Mouse (Mus musculus): Measurements from ENCODE around the gene Golim4. TPM values are rescaled to one million over a fixed set of nuclear protein-coding genes. Genes with fewer than 3 reads are reported as not detected.

Gene Golim4
- polyA plus RNA-seq, 1 experiment from 2014 or later = 66.0 TPM

DNA sequence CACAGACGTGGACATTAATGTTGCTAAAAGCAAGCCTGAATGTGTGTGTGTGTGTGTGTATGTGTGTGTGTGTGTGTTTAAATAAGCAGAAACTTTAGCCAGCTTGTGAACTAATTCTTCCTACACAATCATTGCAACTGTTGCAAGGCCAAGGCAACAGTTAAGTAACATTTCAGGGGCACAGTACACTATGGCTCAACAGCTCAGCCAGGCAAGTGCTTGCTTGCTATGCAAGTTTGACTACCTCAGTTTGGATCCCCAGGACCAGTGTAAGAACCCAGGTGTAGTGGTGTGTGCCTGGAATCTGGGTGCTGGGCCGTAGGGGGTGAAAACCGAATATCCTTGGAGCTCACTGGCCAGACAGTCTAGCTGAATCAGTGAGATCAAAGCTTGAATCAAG, 2.6 kb downstream of the Golim4 start:
- Histone ChIP-seq H3K27me3 (ENCODE audit: control insufficient read depth, insufficient read depth, low read length) (no peaks in the 10 kb centered on the region), H3K9me3 (ENCODE audit: control insufficient read depth, low read depth, low read length) (no peaks in the 10 kb centered on the region), H3K4me2 (replicated peaks; ENCODE audit: low read depth, low read length) (peak overlapping the region; percentile 87), H3K4me3 (ENCODE audit: low read depth, low read length) (peak overlapping the region; percentile 70), H3K36me3 (ENCODE audit: control insufficient read depth, insufficient read depth, low read length) (no peaks in the 10 kb centered on the region), H3K9ac (replicated peaks; ENCODE audit: low read depth, low read length) (no peak overlapping the region; the same call in 1 of the 2 replicates), H3K4me1 (ENCODE audit: control insufficient read depth, insufficient read depth, low read length) (peaks cover 22% of the 10 kb centered on the region), H3K27ac (ENCODE audit: low read length) (no peak overlapping the region)
- no peak for ATAC-seq (ENCODE audit: insufficient number of reproducible peaks, insufficient read depth, low FRiP score, low read depth)
- 58% methylated on average over 3 of the region's 3 CpGs for WGBS

DNA sequence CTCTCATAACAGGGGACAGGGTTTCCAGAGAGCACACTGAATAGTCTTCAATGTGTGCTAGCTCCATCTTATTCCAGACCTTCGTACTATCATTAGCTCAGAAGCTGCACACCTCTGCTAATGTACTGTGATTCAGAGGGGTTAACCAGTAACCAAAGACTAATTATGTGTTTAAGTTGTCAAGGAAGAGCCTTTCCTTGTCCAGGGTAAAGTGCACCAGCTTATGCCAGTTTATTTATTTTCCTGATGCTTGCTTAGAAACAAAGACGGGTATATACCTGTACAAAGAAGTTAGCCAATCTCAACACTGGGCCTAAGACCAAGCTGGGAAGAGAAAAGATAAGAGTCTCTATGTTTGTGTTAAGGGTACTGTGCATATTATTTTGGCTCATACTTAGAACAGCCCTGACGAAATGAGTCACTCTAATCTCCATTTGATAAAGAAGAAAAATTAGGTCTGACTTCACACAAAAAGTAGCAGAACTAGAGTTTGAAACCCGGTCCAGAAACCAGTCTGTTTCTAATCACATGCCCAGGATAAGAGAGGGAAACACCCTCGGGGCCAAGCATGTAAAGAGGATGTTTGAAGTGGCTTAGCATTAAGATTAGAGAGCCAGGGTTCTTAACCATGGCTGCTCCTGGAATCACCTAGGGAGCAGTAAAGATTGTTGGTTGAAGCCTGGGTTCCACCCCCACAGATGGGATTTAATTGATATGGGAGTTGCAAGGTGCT, 4.3 kb downstream of the Golim4 start:
- ATAC-seq (ENCODE audit: insufficient number of reproducible peaks, insufficient read depth, low FRiP score, low read depth) = peak; percentile 26
- Histone ChIP-seq H3K36me3 (ENCODE audit: control insufficient read depth, insufficient read depth, low read length) (no peaks in the 10 kb centered on the region), H3K9ac (replicated peaks; ENCODE audit: low read depth, low read length) (no peak overlapping the region), H3K9me3 (ENCODE audit: control insufficient read depth, low read depth, low read length) (no peaks in the 10 kb centered on the region), H3K27ac (ENCODE audit: low read length) (peak overlapping the region; percentile 48; the same call in 1 of the 2 replicates), H3K4me1 (ENCODE audit: control insufficient read depth, insufficient read depth, low read length) (peaks cover 22% of the 10 kb centered on the region), H3K27me3 (ENCODE audit: control insufficient read depth, insufficient read depth, low read length) (no peaks in the 10 kb centered on the region), H3K4me3 (ENCODE audit: low read depth, low read length) (no peak overlapping the region), H3K4me2 (replicated peaks; ENCODE audit: low read depth, low read length) (no peak overlapping the region)
- WGBS = 38% methylated on average over 5 of the region's 5 CpGs

DNA sequence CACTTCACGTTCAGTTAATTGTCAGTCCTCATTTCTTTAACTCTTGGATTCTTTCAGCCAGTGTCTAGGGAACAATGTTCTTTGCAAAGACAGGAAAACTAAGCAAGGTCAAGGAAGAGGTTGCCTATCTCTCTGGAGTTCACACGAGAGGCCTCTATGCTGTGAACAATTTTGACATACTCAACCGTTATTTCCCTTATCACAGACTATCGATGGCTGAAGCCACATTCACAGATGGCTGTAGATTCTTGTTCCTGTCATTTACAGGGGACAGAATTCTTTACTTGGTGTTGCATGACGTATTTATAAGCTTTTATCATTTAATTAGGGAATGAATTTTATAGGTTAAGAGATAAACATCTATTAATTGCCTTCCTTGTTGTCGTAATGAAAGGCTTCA, 5.9 kb downstream of the Golim4 start:
- no peak for ATAC-seq (ENCODE audit: insufficient number of reproducible peaks, insufficient read depth, low FRiP score, low read depth)
- no peak overlapping the region for H3K27ac ChIP-seq (ENCODE audit: low read length)

DNA sequence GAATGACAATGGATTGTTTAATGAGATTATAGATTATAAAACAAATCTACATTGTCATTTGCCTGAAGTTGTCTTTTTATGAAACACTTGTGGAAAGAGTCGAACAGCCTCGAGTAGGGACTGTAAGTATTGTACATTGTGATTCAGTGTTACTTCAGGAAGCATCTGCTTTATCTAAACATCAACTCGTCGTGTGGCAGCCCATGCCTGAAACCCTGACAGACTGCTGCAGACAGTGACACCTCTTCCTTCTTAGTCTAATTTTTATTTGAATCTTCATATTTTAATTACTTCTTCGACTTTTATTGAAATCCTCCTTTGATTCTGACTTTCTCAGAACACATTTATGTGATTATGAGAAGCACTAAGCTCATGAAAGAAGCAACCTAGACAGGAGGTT, 7.4 kb downstream of the Golim4 start:
- H3K4me3 ChIP-seq (ENCODE audit: low read depth, low read length) = no peak overlapping the region
- H3K4me2 ChIP-seq (replicated peaks; ENCODE audit: low read depth, low read length) = no peak overlapping the region
- H3K27ac ChIP-seq (ENCODE audit: low read length) = no peak overlapping the region
- ATAC-seq (ENCODE audit: insufficient number of reproducible peaks, insufficient read depth, low FRiP score, low read depth) = no peak
- H3K9me3 ChIP-seq (ENCODE audit: control insufficient read depth, low read depth, low read length) = no peaks in the 10 kb centered on the region
- H3K27me3 ChIP-seq (ENCODE audit: control insufficient read depth, insufficient read depth, low read length) = no peaks in the 10 kb centered on the region
- peaks cover 12% of the 10 kb centered on the region for H3K4me1 ChIP-seq (ENCODE audit: control insufficient read depth, insufficient read depth, low read length)
- no peak overlapping the region for H3K9ac ChIP-seq (replicated peaks; ENCODE audit: low read depth, low read length)
- WGBS = 55% methylated on average over 5 of the region's 5 CpGs
- H3K36me3 ChIP-seq (ENCODE audit: control insufficient read depth, insufficient read depth, low read length) = no peaks in the 10 kb centered on the region

More for the DNA sequence above, 5.9 kb downstream of the Golim4 start:
- Histone ChIP-seq H3K27me3 (ENCODE audit: control insufficient read depth, insufficient read depth, low read length) (no peaks in the 10 kb centered on the region), H3K9ac (replicated peaks; ENCODE audit: low read depth, low read length) (no peak overlapping the region), H3K4me1 (ENCODE audit: control insufficient read depth, insufficient read depth, low read length) (peaks cover 22% of the 10 kb centered on the region), H3K9me3 (ENCODE audit: control insufficient read depth, low read depth, low read length) (no peaks in the 10 kb centered on the region), H3K4me2 (replicated peaks; ENCODE audit: low read depth, low read length) (no peak overlapping the region), H3K4me3 (ENCODE audit: low read depth, low read length) (no peak overlapping the region), H3K36me3 (ENCODE audit: control insufficient read depth, insufficient read depth, low read length) (no peaks in the 10 kb centered on the region)
- whole genome bisulfite sequencing = 84% methylated on average over 6 of the region's 6 CpGs

DNA sequence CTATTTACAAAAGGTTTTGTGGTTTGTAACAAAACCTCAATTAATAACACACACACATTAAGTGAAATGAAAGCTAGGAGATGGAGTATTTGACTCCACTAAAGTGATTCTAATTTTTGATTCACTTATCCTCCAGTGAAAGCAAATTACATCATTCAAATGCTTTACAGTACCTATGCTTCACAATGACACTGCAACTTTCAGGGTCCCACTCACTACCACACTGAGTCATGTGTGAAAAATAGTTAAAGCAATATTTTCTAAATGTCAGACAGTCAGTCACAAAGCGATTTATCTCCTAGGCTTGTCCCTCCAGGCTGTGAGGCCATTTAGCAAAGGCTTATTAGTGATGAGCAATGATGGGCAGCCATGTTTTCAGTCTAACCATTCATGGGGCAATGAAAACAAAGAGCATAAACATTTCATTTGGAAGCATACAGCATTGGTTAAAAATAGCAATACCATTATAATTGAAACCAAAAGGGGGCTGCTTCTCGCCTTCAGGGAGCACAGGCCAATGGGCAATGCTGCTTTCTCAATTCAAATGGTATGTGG, 8.1 kb downstream of the Golim4 start:
- H3K27me3 ChIP-seq (ENCODE audit: control insufficient read depth, insufficient read depth, low read length) = no peaks in the 10 kb centered on the region
- 79% methylated on average over 2 of the region's 2 CpGs for WGBS
- no peak overlapping the region for H3K9ac ChIP-seq (replicated peaks; ENCODE audit: low read depth, low read length)
- H3K4me3 ChIP-seq (ENCODE audit: low read depth, low read length) = no peak overlapping the region
- no peaks in the 10 kb centered on the region for H3K36me3 ChIP-seq (ENCODE audit: control insufficient read depth, insufficient read depth, low read length)
- H3K4me2 ChIP-seq (replicated peaks; ENCODE audit: low read depth, low read length) = no peak overlapping the region
- no peak overlapping the region for H3K27ac ChIP-seq (ENCODE audit: low read length)
- no peaks in the 10 kb centered on the region for H3K9me3 ChIP-seq (ENCODE audit: control insufficient read depth, low read depth, low read length)
- peaks cover 8% of the 10 kb centered on the region for H3K4me1 ChIP-seq (ENCODE audit: control insufficient read depth, insufficient read depth, low read length)
- no peak for ATAC-seq (ENCODE audit: insufficient number of reproducible peaks, insufficient read depth, low FRiP score, low read depth)

DNA sequence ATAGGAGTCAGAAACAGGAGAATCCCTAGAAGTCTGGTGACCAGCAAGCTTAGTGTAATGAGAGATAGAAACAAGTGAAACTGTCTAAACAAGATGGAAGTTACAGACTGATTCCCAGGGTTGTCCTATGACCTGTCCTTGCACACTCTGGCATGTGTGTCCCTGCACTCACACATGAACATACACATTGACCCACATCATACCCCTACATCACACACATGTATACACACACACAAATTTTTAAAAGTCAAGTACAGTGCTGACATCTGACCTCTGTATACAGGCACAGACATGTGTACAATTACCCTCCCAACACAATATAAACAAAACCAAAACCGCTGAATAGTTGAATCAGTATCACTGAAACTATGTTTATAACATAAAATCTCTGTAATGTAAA, 8.7 kb downstream of the Golim4 start:
- Histone ChIP-seq H3K9me3 (ENCODE audit: control insufficient read depth, low read depth, low read length) (no peaks in the 10 kb centered on the region), H3K4me1 (ENCODE audit: control insufficient read depth, insufficient read depth, low read length) (peaks cover 6% of the 10 kb centered on the region), H3K36me3 (ENCODE audit: control insufficient read depth, insufficient read depth, low read length) (no peaks in the 10 kb centered on the region), H3K27ac (ENCODE audit: low read length) (no peak overlapping the region), H3K4me2 (replicated peaks; ENCODE audit: low read depth, low read length) (no peak overlapping the region), H3K9ac (replicated peaks; ENCODE audit: low read depth, low read length) (no peak overlapping the region), H3K4me3 (ENCODE audit: low read depth, low read length) (no peak overlapping the region), H3K27me3 (ENCODE audit: control insufficient read depth, insufficient read depth, low read length) (no peaks in the 10 kb centered on the region)
- 79% methylated on average over 1 of the region's 1 CpGs for WGBS
- ATAC-seq (ENCODE audit: insufficient number of reproducible peaks, insufficient read depth, low FRiP score, low read depth) = no peak

DNA sequence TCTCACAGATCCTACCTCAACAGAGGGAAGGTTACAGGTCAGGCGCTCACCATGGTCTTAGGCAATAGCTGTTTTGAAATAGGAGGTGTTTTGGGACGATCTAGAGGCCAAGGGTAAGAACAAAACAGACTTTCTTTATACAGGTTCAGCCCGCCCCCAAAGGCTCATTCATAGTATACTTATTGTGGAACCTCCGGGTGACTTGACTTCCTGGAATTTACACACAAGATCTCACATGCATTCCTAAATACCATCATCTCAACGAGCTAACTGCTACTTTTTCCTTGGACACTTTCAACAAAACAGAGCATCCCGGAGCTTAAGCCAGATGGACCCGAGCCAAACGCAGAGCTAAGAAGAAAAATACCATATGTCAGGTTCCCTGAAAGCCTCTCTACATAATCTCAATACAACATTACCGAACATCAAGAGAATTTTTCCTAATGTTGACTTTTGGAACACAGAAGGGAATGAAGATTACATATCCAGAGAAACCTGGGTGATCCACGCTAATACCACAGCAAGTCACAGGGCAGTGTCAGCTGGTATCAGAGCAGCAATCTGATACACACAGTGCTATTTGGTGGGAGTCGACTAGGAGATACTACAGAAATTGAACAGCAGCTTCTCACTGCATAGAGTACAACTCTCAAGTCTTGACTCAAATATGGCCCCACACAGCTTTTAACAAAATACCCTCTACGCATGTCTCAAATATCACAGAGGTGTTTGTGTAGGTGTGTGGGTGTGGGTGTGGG, 14.3 kb downstream of the Golim4 start:
- no peak overlapping the region for H3K4me3 ChIP-seq (ENCODE audit: low read depth, low read length)
- peaks cover 14% of the 10 kb centered on the region for H3K4me1 ChIP-seq (ENCODE audit: control insufficient read depth, insufficient read depth, low read length)
- 39% methylated on average over 12 of the region's 12 CpGs for WGBS
- no peaks in the 10 kb centered on the region for H3K36me3 ChIP-seq (ENCODE audit: control insufficient read depth, insufficient read depth, low read length)
- no peak overlapping the region; the same call in 1 of the 2 replicates for H3K4me2 ChIP-seq (replicated peaks; ENCODE audit: low read depth, low read length)
- no peak overlapping the region for H3K9ac ChIP-seq (replicated peaks; ENCODE audit: low read depth, low read length)
- H3K9me3 ChIP-seq (ENCODE audit: control insufficient read depth, low read depth, low read length) = no peaks in the 10 kb centered on the region
- ATAC-seq (ENCODE audit: insufficient number of reproducible peaks, insufficient read depth, low FRiP score, low read depth) = peak; percentile 53; the same call in 1 of the 2 replicates
- H3K27me3 ChIP-seq (ENCODE audit: control insufficient read depth, insufficient read depth, low read length) = no peaks in the 10 kb centered on the region
- peak overlapping the region; percentile 71; the same call in 1 of the 2 replicates for H3K27ac ChIP-seq (ENCODE audit: low read length)

DNA sequence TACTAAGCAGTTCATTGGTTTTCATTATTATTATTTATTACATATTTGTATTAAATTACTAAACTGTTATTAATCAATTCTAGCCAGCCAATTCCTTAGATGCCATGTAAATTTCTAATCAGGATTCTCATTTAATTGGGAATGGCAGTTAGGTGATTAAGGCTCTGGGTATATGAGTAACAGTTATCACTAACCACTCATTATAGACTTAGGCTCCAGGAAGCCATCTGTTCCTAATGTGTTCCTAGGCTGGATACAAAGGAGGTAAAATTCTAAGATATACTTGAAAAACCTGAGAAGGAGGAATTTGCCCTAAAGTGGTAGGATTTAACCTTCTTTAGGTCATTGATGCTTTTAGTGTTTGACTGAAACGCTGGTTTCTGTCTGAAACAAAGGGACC, 14.9 kb downstream of the Golim4 start:
- H3K4me2 ChIP-seq (replicated peaks; ENCODE audit: low read depth, low read length) = no peak overlapping the region
- H3K9me3 ChIP-seq (ENCODE audit: control insufficient read depth, low read depth, low read length) = no peaks in the 10 kb centered on the region
- 43% methylated on average over 1 of the region's 1 CpGs for WGBS
- no peaks in the 10 kb centered on the region for H3K36me3 ChIP-seq (ENCODE audit: control insufficient read depth, insufficient read depth, low read length)
- H3K4me1 ChIP-seq (ENCODE audit: control insufficient read depth, insufficient read depth, low read length) = peaks cover 14% of the 10 kb centered on the region
- H3K27ac ChIP-seq (ENCODE audit: low read length) = peak overlapping the region; percentile 45; the same call in 1 of the 2 replicates
- H3K4me3 ChIP-seq (ENCODE audit: low read depth, low read length) = no peak overlapping the region
- ATAC-seq (ENCODE audit: insufficient number of reproducible peaks, insufficient read depth, low FRiP score, low read depth) = no peak
- no peaks in the 10 kb centered on the region for H3K27me3 ChIP-seq (ENCODE audit: control insufficient read depth, insufficient read depth, low read length)
- H3K9ac ChIP-seq (replicated peaks; ENCODE audit: low read depth, low read length) = no peak overlapping the region
